Mouse (Mus musculus) embryo, embryonic 10 days (tissue): ENCODE measurements around the gene Gdap2.
A peak's percentile ranks its signal among the peaks of the same experiment; 100 is the strongest.

Experiments used
- DNase-seq: peaks from one replicate; pipeline ENCODE4 v3.0.0-alpha.2; 2015; ENCODE audit warnings: low spot score

The Gdap2 gene

DNA sequence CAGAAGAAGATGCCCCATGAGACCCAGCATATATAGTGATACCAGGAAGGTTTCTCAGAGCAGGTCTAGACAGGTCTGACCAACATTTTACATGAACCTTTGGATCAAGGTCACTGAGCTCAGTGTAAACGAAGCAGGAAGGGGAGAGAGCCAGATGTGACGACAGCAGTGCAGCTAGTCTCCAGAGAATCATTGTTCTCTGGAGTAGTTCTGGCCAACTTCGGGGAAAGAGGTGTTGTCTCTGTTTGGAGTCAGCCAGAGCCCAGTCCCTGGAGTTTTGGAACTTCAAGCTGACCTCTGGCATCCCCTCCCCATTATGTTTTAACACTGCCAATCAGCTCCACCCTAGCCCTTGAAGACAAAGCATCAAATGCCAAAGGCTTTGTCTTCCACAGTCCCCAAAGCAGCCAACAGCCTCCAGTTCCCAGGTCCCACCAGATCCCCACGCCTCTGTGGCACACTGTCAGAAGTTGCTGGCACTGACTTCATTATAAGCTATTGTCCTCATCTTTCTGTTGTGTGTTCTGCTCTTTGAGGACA lies 84.2 kb downstream of the Gdap2 start:
- peak; percentile 4 for DNase-seq
